Mouse (Mus musculus): ENCODE measurements around the gene Olfr701. TPM values are rescaled to one million over a fixed set of nuclear protein-coding genes. Genes with fewer than 3 reads are reported as not detected.

Olfr701 gene
- not detected in 2 replicates for polyA plus RNA-seq (2016; fragmentation: Nextera tagmentation; extraction: Ambion mirVana)

- Histone ChIP-seq H3K27me3 (ENCODE audit: low read depth, poor library complexity, severe bottlenecking) (no peaks in the 10 kb centered on the region), H3K27ac (replicated peaks) (no peak within 1 kb of the TSS)
These were observed at the start of gene Olfr701 for GRCm38 (mm10) chr7:106813829-106814228. Olfr701 (plus strand) TSS chr7:106814129.

GRCm38 (mm10) chr7:106788330-106788729 is 25.6 kb upstream of the Olfr701 start:
- Histone ChIP-seq H3K9me3 (replicated peaks) (no peaks in the 10 kb centered on the region), H3K4me1 (no peaks in the 10 kb centered on the region), H3K36me3 (no peaks in the 10 kb centered on the region), H3K27ac (replicated peaks) (no peak overlapping the region), H3K27me3 (ENCODE audit: low read depth, poor library complexity, severe bottlenecking) (no peaks in the 10 kb centered on the region), H3K4me3 (no peak overlapping the region)
- no peak for DNase-seq (ENCODE audit: low spot score)

More at GRCm38 (mm10) chr7:106813829-106814228, at the start of gene Olfr701:
- no peaks in the 10 kb centered on the region for H3K9me3 ChIP-seq (replicated peaks)
- no peak within 1 kb of the TSS for H3K4me3 ChIP-seq
- no peaks in the 10 kb centered on the region for H3K4me1 ChIP-seq
- DNase-seq (ENCODE audit: low spot score), result no peak
- H3K36me3 ChIP-seq, result no peaks in the 10 kb centered on the region
- WGBS, result 77% methylated on average over 2 of the region's 2 CpGs

DNA sequence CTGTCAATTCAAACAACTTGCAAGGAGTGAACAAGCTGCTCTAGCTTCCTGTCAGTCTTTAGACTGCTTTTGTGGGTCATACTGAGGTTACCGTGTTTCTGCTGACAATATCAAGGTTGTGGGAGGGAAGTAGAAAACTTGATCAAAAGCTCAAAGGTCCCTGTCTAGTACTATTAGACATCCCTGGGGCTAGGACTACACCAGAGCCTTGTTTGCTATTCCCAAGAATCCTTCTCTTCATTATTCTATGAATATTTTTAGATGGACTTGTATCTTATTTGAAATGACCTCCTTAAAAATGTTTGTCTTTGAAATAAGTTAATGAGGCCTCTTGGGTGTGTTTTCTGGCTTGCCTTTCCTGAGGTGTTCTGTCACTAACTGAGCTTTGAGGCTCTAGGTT is 20.8 kb upstream of the Olfr701 start, which contains the start of gene Olfr699:
Olfr699 (minus strand) TSS at position 101 of the 400 bp plus-strand sequence.
- no peak for DNase-seq (ENCODE audit: low spot score)
- H3K36me3 ChIP-seq, result no peaks in the 10 kb centered on the region
- 91% methylated on average over 1 of the region's 1 CpGs for WGBS

DNA sequence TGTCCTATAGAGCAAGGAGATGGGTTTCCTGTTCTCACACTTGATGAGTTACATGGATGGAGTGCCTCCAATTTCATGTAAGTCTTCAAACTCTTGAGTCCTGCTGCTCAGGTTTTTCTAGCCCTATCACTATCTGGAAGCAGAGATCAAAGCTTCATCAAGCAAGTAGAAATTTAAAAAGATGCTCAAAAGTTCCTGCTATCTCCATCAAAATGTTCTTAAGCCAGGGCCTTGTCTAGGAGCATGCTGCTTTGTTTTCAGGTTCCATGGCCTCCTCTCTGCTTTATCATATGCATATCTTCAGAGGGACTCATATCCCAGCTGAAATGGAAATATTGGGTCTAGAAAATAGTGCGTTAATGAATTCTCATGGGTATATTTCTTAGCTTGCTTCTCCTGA is 5.2 kb upstream of the Olfr701 start, which contains the start of gene Olfr700:
Olfr700 (minus strand) TSS at position 101 of the 400 bp plus-strand sequence.
- Histone ChIP-seq H3K27me3 (ENCODE audit: low read depth, poor library complexity, severe bottlenecking) (no peaks in the 10 kb centered on the region), H3K4me3 (no peak within 1 kb of the TSS), H3K27ac (replicated peaks) (no peak within 1 kb of the TSS), H3K9me3 (replicated peaks) (no peaks in the 10 kb centered on the region), H3K4me1 (no peaks in the 10 kb centered on the region), H3K36me3 (no peaks in the 10 kb centered on the region)
- WGBS, result 91% methylated on average over 1 of the region's 1 CpGs
- no peak for DNase-seq (ENCODE audit: low spot score)

More for the DNA sequence above, 20.8 kb upstream of the Olfr701 start, which contains the start of gene Olfr699:
- Histone ChIP-seq H3K27me3 (ENCODE audit: low read depth, poor library complexity, severe bottlenecking) (no peaks in the 10 kb centered on the region), H3K4me3 (no peak within 1 kb of the TSS), H3K27ac (replicated peaks) (no peak within 1 kb of the TSS), H3K9me3 (replicated peaks) (peaks cover 4% of the 10 kb centered on the region; the same call in 1 of the 2 replicates), H3K4me1 (no peaks in the 10 kb centered on the region)

DNA sequence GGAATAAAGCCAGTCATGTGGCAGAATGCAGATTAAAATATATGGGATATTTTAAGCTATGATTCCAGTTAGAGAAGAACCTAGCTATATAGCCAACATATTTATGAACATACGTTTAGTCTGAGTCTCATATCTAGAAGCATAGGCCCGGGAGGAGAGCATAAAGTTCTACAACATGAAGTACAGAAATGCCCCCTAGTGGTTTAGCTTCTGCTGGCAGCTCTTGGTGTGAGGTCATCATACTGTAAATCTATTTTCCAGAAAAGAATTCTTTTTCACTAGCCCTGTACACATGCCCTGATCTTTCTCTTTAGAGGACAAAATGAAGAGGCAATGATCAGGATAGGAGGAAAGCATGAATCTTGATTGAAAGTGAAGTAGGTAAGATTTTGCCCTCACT is 1.8 kb downstream of the Olfr701 start:
- WGBS, result 78% methylated on average over 2 of the region's 2 CpGs
- no peaks in the 10 kb centered on the region for H3K27me3 ChIP-seq (ENCODE audit: low read depth, poor library complexity, severe bottlenecking)
- no peak for DNase-seq (ENCODE audit: low spot score)
- no peak overlapping the region for H3K4me3 ChIP-seq
- no peaks in the 10 kb centered on the region for H3K4me1 ChIP-seq
- no peak overlapping the region for H3K27ac ChIP-seq (replicated peaks)
- no peaks in the 10 kb centered on the region for H3K9me3 ChIP-seq (replicated peaks)
- H3K36me3 ChIP-seq, result no peaks in the 10 kb centered on the region

DNA sequence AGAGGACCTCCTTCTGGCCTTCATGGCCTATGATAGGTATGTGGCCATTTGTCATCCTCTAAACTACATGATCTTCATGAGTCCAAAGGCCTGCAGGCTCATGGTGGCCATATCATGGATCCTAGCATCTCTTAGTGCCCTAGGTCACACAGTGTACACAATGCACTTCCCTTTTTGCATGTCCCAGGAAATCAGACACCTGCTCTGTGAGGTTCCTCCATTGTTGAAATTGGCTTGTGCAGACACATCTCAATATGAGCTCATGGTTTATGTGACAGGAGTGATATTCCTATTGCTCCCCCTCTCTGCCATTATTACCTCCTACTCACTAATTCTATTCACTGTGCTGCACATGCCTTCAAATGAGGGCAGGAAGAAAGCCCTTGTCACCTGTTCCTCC is 4.5 kb downstream of the Olfr701 start:
- no peaks in the 10 kb centered on the region for H3K36me3 ChIP-seq
- no peak for DNase-seq (ENCODE audit: low spot score)

GRCm38 (mm10) chr7:106833793-106834192 is 19.9 kb downstream of the Olfr701 start, which contains the start of gene Olfr702:
Olfr702 (minus strand) TSS chr7:106833893.
- no peak for DNase-seq (ENCODE audit: low spot score)
- H3K27me3 ChIP-seq (ENCODE audit: low read depth, poor library complexity, severe bottlenecking), result no peaks in the 10 kb centered on the region
- H3K4me3 ChIP-seq, result no peak within 1 kb of the TSS

More for the DNA sequence above, 4.5 kb downstream of the Olfr701 start:
- no peaks in the 10 kb centered on the region for H3K9me3 ChIP-seq (replicated peaks)
- no peaks in the 10 kb centered on the region for H3K27me3 ChIP-seq (ENCODE audit: low read depth, poor library complexity, severe bottlenecking)
- no peaks in the 10 kb centered on the region for H3K4me1 ChIP-seq
- no peak overlapping the region for H3K4me3 ChIP-seq
- H3K27ac ChIP-seq (replicated peaks), result no peak overlapping the region

DNA sequence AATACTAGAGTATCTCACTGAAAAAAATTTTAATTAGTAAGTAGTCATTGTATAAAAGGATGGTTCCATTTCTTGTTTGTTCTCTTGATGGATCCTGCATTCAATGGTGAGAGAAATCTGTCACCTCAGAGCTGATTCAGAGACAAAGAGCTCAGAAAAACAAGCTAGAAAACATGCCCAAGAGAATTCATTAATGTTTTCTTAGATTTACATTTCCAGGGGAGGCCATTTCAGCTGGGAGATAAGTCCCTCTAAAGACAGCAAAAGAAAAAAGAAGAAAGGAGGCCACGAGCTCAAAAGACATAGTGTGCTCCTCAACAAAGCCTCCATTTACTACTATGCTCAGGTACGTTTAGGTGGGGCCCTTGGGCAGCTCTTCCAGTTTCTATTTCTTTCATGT is 29.1 kb downstream of the Olfr701 start, which contains the start of gene Olfr703:
Olfr703 (plus strand) TSS at position 301 of the 400 bp plus-strand sequence.
- Histone ChIP-seq H3K27ac (replicated peaks) (no peak within 1 kb of the TSS), H3K4me1 (no peaks in the 10 kb centered on the region), H3K9me3 (replicated peaks) (no peaks in the 10 kb centered on the region), H3K4me3 (no peak within 1 kb of the TSS), H3K27me3 (ENCODE audit: low read depth, poor library complexity, severe bottlenecking) (no peaks in the 10 kb centered on the region), H3K36me3 (no peaks in the 10 kb centered on the region)
- 61% methylated on average over 2 of the region's 2 CpGs for WGBS
- no peak for DNase-seq (ENCODE audit: low spot score)

More at GRCm38 (mm10) chr7:106833793-106834192, 19.9 kb downstream of the Olfr701 start, which contains the start of gene Olfr702:
- no peaks in the 10 kb centered on the region for H3K4me1 ChIP-seq
- no peak within 1 kb of the TSS for H3K27ac ChIP-seq (replicated peaks)
- no peaks in the 10 kb centered on the region for H3K9me3 ChIP-seq (replicated peaks)
- H3K36me3 ChIP-seq, result no peaks in the 10 kb centered on the region

DNA sequence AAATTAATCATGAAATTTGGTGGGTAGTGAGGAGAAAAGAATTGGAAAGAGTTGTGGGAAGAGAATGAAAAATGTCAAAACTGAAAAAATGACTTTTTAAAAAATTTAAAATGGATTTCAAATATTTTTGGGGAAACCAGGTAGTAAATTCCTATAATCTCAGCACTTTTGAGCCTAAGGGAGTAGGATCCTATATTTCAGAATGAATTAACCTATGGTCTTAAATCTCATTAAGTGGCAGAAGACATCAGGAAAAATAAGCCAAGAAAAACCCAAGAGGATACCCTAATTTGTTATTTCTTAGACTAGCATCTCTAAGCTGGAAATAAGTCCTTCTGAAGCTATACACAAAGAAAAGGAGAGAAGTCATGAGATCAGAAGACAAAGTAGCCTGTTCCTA is 49.0 kb downstream of the Olfr701 start, which contains the start of gene Olfr704:
Olfr704 (plus strand) TSS at position 301 of the 400 bp plus-strand sequence.
- Histone ChIP-seq H3K27me3 (ENCODE audit: low read depth, poor library complexity, severe bottlenecking) (no peaks in the 10 kb centered on the region), H3K9me3 (replicated peaks) (no peaks in the 10 kb centered on the region; the same call in 1 of the 2 replicates), H3K4me3 (no peak within 1 kb of the TSS), H3K4me1 (no peaks in the 10 kb centered on the region), H3K27ac (replicated peaks) (no peak within 1 kb of the TSS), H3K36me3 (no peaks in the 10 kb centered on the region)
- DNase-seq (ENCODE audit: low spot score), result no peak

Other genes with a start within 250 kb of the Olfr701 start
- gene Olfr693, start 133.5 kb upstream of the Olfr701 start, polyA plus RNA-seq (2016; fragmentation: Nextera tagmentation; extraction: Ambion mirVana), result not detected in 2 replicates
- not detected in 2 replicates for gene Olfr694, start 122.3 kb upstream of the Olfr701 start, polyA plus RNA-seq (2016; fragmentation: Nextera tagmentation; extraction: Ambion mirVana)
- not detected in 2 replicates for gene Olfr695, start 97.7 kb upstream of the Olfr701 start, polyA plus RNA-seq (2016; fragmentation: Nextera tagmentation; extraction: Ambion mirVana)
- not detected in 2 replicates for gene Olfr697, start 71.7 kb upstream of the Olfr701 start, polyA plus RNA-seq (2016; fragmentation: Nextera tagmentation; extraction: Ambion mirVana)
- gene Olfr698, start 58.7 kb upstream of the Olfr701 start, polyA plus RNA-seq (2016; fragmentation: Nextera tagmentation; extraction: Ambion mirVana), result not detected in 2 replicates
- gene Olfr699, start 20.9 kb upstream of the Olfr701 start, polyA plus RNA-seq (2016; fragmentation: Nextera tagmentation; extraction: Ambion mirVana), result not detected in 2 replicates
- gene Olfr700, start 5.3 kb upstream of the Olfr701 start, polyA plus RNA-seq (2016; fragmentation: Nextera tagmentation; extraction: Ambion mirVana), result not detected in 2 replicates
- gene Olfr702, start 19.8 kb downstream of the Olfr701 start, polyA plus RNA-seq (2016; fragmentation: Nextera tagmentation; extraction: Ambion mirVana), result not detected in 2 replicates
- not detected in 2 replicates for gene Olfr703, start 29.2 kb downstream of the Olfr701 start, polyA plus RNA-seq (2016; fragmentation: Nextera tagmentation; extraction: Ambion mirVana)
- gene Olfr704, start 49.1 kb downstream of the Olfr701 start, polyA plus RNA-seq (2016; fragmentation: Nextera tagmentation; extraction: Ambion mirVana), result not detected in 2 replicates
- gene Olfr705, start 62.8 kb downstream of the Olfr701 start, polyA plus RNA-seq (2016; fragmentation: Nextera tagmentation; extraction: Ambion mirVana), result not detected in 2 replicates
- gene Olfr706, start 74.0 kb downstream of the Olfr701 start, polyA plus RNA-seq (2016; fragmentation: Nextera tagmentation; extraction: Ambion mirVana), result not detected in 2 replicates
- not detected in 2 replicates for gene Olfr707, start 87.1 kb downstream of the Olfr701 start, polyA plus RNA-seq (2016; fragmentation: Nextera tagmentation; extraction: Ambion mirVana)
- not detected in 2 replicates for gene Olfr1532-ps1, start 93.9 kb downstream of the Olfr701 start, polyA plus RNA-seq (2016; fragmentation: Nextera tagmentation; extraction: Ambion mirVana)
- not detected in 2 replicates for gene Olfr709-ps1, start 118.1 kb downstream of the Olfr701 start, polyA plus RNA-seq (2016; fragmentation: Nextera tagmentation; extraction: Ambion mirVana)
- not detected in 2 replicates for gene Olfr710, start 134.2 kb downstream of the Olfr701 start, polyA plus RNA-seq (2016; fragmentation: Nextera tagmentation; extraction: Ambion mirVana)
- gene Olfr6, start 149.8 kb downstream of the Olfr701 start, polyA plus RNA-seq (2016; fragmentation: Nextera tagmentation; extraction: Ambion mirVana), result not detected in 2 replicates
- gene Olfr711, start 161.3 kb downstream of the Olfr701 start, polyA plus RNA-seq (2016; fragmentation: Nextera tagmentation; extraction: Ambion mirVana), result not detected in 2 replicates
- gene Olfr2, start 191.9 kb downstream of the Olfr701 start, polyA plus RNA-seq (2016; fragmentation: Nextera tagmentation; extraction: Ambion mirVana), result not detected in 2 replicates
- not detected in 2 replicates for gene Olfr713, start 217.0 kb downstream of the Olfr701 start, polyA plus RNA-seq (2016; fragmentation: Nextera tagmentation; extraction: Ambion mirVana)